Mouse (Mus musculus) spleen, postnatal 36 days (tissue): ENCODE results near the gene Ppp1r1b.

Experiments
- DNase-seq, 2 experiments: peaks; one replicate each; pipeline ENCODE4 v3.0.0; 2022; ENCODE audit warnings: low spot score in 2 of 2, mixed read lengths in 1 of 2

Gene Ppp1r1b

DNA sequence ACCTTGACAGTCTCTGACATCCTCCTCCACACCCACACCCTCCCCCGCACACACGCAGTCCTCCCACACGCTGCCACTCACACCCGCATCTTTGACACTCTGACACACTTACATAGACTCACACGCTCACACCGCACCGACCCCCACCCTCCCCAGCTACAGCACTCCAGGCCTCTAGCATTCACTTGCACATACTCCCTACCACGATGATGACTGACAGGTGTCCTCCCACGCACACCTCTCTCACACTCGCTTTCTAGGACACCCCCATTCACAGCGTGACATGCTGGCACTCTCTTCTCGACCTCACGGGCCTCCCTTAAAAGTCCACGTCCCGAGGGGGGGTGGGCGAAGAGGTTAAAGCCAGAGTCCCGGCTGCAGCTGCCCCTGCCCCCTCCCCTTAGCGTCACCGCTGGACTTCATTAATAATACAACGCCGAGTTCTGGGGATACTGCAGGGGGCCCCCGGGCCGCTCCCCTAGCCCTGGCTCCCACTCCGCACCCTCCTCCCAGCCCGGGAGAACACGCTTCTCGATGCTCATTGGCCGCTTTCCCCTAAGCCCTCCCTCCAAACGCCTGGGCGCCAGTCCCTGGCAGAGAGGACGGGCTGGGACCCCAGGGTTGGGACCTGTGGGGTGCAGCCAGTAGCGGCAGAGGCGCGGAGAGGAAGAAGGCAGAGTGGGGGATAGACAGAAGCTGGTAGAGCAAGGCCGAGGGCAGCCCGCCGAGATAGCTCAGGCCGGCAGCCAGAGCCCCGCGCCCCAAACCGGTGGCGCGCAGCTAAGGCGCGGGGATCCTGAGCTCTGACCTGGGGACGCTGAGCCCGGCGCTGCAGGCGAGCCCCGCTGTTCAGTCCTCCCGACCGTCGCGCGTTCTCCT is at the start of gene Ppp1r1b:
Gene Ppp1r1b (plus strand): TSS at position 322 of the 879 bp plus-strand sequence.
- no peak for DNase-seq

DNA sequence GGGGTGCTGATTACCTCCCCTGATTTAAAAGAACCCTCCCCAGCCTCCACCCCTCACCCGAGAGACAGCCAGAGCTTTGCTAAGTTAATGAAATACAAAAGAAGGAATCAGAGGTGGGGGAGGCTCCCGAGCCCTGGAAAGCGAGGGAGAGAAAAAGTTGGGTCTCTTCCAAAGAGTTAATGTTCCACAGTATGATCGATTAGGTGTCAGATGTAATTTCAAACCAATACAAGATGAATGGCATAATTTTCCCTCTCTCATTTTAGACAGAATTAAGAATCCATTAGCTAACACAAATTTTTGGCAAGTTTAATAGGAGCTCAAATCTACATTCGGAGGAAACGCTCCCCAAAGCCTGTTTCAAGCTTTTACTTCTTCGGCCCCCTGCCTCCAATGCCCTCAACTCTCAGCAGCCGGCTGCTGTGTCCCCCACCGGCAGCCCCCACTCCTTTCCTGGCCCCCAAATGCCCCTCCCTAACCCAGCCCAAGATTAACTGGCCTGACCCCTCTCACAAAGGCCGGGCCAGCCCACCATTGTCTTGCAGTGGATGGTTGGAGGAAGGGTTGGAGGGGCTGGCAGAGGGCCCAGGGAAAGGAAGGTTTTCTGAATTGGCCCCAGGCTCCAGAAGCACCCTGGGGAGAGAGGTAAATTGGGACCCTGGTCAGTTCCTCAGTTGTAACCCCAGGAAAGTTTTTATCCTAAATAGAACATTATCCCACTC is 49.6 kb upstream of the Ppp1r1b start:
- DNase-seq = no peak

DNA sequence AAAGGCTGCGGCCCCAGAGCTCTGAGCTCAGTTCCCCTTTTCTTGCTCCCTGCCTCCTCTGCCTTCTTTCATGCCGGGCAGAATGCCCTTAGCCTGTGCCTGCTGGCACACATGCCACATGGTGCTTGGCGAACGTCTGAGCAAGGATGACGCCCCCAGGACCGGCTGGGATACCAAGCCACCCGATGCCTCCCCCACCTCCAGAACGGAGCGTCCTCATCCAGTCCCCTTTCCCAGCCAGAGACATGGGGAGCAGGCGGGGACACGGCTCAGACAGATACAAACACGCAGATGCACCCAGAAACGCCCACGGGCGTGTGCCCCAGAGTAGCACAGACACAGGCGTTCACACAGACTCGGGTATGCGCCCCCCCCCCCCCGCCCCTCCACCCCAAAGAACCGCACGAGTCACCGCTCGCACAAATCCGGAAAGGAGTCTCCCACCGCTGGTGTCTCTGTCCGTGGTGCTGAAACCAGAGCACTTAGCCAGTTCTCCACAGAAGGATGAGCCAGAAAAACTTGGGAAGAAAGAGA is 34.3 kb upstream of the Ppp1r1b start:
- no peak for DNase-seq

DNA sequence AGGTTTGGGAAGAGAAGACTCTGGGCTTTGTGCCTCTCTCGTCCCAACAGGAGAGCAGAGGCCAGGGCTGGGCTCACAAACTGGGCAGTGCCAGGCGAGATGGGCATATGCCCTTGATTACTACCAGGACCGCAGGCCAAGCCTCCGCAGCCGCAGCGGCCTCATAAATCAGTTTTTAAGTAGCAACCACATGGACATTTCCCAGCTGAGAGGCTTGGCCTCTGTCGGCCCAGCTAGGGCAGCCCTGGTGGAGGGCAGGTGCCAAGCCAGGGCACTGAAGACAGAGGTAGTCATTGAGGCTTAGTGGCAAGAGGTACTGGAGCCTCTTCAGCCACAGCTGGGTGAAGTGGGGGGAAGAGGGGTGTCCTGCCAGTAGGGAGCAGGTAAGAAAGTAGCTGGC is 30.7 kb upstream of the Ppp1r1b start:
- DNase-seq = no peak

DNA sequence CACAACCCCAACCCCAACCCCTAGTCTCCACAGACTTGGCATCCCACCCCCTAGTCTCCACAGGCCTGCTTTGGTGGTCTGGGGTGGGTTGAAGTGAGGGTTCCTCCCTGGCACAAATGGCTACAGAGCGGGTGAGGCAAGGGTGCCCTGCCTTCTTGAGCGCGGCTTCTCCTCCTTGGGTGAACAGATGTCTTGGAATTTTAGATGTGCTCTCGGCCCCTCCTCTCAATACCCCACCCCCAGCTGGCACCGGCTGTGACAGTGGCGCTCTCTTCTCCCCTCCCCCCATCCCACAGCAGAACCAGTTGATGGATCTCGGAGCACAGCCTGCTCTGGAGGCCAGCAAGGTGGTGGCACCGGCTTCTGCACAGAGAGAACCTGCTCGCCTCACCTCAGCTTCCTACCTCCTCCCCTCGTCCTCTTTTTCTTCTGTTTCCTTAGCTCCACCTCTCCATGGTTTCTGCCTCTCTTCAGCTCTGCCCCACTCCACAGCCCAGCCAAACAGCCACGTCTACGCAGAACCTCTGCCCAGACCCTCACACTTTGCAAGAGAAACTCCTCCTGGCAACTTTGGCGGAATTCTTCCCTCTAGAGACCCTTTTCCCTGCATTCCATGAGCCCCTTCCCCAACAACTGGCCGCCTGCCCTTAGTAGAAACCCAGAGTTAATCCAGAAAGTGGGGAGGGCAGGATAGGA is 29.6 kb upstream of the Ppp1r1b start:
- no peak for DNase-seq

DNA sequence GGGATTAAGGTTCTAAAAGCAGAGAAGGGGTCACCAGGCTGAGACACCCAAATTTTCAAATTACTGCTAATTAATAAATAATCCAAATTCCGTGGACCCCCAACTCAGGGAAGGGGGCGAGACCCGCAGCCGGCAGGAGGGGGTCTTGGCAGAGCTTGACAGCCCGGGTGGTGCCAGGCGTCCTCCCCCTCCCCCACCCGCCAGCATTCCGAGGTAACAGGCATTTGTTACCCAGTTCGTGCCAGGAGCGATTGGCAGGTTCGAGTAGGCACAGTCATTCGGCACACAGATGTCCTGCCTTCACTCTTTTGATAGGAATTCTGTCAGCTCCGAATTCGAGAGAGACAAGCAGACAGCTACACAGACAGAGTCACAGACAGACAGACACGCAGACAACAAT is 29.1 kb upstream of the Ppp1r1b start:
- DNase-seq = no peak

DNA sequence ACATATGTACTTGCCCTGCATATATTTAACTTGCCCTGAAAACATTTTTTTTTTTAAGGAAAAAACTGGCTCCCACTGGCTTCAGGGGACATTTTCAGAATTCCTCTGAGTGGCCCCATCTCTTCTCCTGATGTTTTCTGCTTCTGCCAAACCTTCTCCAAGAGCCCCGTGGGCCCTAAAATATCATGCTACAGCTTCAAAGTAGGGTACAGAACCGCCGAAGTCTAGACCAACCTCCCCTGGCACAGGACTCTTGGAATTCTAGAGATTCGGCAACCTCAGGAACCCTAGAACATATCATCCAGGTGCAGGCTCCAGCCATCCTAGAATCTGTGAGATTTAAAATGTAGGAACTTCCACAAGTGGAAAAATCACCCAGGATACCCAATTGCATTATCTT is 28.7 kb upstream of the Ppp1r1b start:
- no peak for DNase-seq

DNA sequence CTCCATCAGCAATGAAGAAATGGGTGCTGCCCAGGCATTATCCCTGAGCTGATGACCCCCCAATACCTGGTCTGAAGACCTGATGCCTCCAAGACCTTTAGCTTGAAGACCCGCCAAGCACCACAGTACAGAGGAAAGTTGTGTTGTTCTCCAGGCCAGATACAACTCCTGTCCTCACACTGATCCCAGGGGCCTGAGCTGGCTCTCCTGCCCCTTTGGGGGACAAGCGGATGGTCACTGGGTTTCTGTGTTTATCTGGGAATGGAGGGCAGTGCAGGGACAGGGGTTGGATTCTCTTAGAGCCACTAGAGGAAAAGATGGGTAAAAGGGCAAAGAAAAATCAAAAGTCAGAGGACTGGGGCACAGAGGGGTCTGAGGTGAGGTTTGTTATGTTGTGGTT is 28.3 kb upstream of the Ppp1r1b start:
- no peak for DNase-seq

DNA sequence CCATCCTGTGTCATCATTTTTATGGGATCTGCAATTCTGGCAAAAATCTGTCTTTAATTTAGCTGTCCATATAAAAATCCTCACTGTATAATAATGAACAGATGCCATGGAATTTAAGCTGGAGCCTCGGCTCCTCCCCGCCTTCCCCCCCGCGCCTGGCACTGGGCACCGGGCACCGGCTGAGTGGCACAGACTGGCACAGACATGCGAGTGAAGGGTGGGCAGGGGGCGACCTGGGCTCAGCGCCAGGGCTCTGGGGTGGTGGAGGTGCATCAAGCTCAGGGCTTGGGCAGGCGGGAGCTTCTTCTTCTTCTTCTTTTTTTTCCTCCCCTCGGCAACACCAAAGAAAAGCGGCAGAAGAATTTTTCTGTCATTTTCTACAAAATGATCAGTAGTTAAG is 27.8 kb upstream of the Ppp1r1b start:
- DNase-seq = no peak

DNA sequence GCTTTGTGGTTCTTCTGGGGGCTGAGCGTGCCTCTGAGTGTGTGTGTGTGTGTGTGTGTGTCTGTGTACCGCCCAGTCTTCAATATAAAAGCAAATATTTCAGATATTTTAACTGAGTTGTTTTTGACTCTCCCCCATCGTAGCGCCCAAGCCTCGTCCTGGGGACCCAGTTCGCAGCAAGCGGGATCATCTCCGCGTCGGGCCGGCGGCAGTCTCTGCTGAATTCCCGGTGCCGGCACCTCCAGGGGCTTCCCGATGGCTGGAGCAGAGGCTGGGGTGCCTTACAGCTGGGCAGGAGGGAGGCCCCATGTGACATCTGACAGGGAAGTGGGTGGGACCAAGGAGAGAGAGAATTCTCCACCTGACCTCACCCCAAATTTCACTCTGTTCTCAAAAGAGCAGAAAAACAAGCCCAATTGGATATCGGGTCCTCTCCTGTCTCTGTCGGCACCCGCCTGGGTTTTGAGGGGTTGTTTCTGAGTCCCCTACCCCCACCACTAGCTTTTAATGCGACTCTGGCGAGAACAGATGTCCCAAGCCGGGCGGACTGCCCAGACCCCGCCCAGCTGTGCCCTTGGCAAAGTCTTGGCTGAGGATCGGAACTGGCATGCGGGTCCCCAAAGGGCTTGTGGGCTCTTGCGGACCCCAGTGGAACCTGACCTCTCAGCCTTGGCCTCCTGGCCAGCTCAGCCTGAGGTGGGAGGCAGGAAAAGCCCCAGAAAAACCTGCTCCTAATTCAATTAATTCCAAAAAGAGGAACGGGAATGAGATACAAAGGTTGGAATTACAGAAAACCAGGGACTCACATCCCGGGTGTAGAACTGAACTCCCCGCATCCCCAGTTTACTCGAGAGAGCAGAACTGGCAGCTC is 27.2 kb upstream of the Ppp1r1b start:
- DNase-seq = no peak

DNA sequence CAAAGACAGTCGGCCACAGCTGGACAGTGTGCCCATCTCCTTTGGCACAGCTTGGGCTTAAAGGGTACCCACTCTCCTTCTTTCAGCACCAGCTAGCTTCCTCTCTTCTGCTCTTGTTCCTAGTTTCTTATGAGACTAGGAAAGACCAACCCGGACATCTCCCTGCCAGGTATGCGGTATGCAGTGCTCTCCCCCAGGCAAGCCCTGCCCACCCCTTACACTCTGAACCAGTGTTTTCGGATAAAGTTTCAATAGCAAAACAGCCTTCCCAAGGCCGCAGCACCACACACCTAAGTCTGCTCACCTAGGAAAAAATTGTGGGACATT is 26.6 kb upstream of the Ppp1r1b start:
- no peak for DNase-seq

DNA sequence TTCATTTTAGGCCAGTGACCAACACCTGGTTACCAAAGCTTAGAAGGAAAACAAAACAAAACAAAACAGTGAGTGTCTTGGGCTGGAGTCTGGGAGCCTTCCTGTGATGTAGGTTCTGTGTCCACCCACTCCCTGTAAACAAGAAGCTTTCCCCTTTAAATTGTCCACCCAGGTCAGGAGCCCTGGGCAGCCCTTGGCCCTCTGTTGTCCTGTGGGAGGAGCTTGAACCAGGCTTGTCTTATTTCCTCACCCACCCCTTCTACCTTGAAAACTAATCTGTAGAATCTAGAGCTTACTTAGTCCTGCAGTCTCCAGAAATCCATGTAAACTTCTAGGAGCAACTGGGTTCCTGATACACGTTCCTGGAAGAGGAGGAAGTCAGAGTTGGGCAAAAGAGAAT is 26.0 kb upstream of the Ppp1r1b start:
- no peak for DNase-seq

DNA sequence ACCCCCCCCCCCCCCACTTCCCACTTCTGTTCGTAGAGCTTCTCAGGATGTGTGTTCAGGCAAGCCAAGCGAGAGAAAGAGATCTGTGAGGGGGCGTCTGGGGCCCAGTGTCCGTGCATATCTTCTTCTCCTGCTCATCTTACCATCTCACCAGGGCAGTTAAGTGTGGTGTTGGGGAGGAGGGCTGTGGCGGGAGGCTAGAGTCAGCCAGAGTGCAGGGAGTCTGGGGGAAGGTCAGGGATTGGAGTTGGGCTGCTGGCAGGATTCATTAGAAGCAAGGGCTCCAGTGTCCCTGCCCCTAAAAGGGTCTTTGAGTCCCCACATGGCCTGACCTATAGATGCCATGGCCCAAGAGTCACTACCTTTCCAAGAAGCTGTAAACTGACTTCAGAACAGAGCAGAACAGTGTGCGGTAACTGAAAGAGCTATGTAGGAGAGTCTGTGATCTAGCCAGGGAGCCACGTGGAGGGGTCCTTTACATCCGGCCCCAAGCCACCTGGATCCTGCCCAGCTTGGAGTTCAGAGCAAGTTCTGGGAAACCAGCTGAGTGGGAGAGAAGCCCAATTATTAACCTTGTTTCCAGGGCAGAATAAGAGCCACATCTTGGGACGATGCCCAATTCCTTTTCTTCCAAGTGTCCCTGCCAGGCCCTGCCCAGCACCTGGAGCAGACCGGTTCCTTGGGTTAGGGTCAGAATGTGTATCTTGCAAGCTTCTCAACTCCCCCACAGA is 24.9 kb upstream of the Ppp1r1b start:
- no peak for DNase-seq

DNA sequence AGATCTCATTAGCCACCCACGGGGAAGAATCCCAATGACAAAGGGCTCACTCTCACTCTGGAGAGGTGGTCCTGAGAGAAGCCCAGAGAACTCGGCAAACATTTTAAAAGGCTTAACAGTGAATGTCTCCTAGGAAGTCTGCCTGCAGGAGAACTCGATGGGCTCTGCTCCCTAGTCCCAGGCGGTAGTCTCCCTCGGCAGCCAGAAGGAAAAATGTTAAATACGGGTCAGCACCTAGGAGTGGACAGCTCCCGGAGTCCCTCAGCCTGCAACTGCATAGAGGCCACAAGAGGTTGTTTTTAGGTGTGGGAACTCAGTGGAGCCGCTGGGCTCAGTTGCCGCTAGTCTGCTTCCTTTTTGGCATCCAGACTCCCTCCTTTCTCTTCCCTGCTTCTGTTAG is 24.3 kb upstream of the Ppp1r1b start:
- DNase-seq = no peak

DNA sequence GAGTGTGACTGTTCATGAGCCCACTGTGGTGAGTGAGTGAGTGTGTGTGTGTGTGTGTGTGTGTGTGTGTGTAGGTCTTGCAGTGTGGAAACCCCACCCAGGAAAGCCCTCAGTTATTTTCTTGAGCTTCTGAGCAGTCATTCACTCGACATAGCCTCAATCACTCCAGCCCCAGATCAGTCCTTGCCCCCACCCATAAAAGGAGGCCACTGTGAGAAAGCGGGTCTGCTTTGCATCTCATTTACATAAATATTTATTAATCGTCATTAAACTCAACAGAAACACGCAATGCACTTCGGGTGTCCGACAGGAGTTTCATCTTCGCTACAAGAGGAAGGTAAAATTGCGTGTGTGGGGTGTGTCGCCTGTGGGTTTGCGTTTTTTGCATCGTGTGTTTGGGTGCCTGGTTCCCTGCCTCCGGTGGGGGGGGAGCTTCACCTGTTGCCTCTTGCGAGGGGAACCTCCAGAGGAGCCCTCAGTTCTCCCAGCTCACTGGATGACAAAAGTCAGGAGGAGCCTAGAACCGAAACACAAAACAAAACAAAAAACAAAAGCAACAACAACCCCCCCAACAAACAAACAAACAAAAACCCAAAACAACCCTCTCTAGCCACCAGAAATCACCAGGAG is 22.9 kb upstream of the Ppp1r1b start:
- no peak for DNase-seq

DNA sequence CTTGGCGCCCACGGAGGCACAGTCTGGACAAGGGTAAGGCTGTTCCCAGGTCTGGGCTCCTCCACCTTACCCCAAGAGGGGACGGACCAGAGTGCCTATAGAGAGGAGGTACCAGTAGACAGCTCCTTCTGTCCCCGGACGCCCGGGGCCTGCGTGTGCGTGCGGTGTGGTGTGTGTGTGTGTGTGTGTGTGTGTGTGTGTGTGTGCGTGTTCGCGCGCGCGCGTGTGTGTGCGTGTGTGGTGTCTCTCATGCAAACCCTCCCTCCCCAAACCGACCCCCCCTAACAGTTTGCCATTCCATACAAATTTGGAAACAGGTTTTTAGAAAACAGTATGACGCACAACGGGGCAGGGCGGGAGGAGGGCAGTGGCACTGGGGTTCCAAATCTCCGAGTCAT is 22.4 kb upstream of the Ppp1r1b start:
- no peak for DNase-seq

DNA sequence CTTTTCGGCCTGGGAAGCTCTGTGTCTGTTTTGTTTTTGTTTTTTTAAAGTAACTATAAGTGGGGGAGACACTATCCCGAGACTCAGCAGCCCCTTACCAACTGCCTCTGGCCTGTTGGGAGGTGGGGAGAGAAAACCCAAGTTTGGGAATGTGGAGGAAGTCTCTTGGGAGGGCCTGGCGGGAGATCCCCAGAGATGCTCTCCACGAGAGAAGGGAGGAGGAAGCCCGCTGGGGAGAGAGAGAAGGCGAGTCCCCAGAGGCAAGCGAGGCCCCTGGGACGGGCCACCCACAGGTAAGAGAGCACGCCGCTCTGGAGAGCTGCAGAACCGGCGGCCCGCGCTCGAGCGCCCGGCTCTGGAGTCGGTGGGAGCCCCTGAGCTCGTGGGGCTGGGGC is 21.5 kb upstream of the Ppp1r1b start:
- DNase-seq = no peak

DNA sequence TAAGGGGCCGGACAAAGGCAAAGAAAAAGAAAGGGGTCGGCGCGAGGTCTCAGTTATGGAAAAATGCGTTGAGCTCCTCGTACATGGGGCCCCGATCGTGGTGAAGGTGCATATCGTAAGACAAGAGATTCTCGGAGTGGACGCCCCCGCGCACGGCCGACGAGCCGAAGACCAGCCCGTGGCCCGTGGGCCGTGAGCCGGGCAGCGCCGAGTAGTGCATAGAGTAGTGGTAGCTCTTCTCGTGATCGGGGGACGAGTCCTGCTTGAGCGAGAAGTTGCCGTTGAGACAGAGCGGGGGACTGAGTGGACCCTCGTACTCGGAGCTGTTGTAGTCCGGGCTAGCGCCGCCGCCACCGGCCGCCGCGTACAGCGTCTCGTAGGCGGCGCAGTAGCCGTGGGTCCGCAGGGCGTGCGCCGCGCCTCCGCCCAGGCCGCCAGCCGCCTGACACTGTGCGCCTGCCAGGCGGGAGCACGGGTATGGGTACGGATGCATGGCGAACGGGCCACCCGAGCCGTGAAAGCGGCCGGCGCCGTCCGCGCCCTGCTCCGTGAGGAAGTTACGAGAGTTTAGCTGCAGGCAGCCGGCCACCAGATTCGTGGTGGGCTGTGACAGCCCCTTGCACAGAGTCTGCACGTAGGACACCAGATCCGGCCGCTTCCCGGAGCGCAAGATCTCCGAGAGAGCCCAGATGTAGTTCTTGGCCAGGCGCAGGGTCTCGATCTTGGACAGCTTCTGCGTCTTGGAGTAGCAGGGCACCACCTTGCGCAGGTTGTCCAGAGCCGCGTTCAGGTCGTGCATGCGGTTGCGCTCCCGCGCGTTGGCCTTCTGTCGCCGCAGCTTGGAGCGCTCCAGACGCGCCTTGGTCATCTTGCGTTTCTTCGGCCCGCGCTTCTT is 20.8 kb upstream of the Ppp1r1b start:
- no peak for DNase-seq

DNA sequence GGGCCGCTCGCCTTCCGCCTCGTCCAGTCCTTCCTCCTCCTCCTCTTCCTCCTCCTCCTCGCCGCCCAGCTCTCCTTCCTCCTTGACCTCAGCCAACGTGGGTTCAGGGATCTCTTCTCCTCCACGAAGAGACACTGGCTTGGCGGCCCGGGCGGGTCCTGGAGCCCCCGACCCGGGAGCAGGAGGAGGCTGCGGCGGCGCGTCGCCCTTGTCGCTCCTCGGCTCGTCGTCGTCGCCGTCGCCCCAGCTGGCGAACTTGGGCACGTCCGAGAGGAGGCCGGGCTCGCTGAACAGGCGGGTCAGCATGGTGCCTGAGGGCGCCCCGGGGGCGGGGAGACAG is 20.2 kb upstream of the Ppp1r1b start:
- DNase-seq = no peak
